Mouse (Mus musculus): ENCODE data around the gene Rexo2. TPM values are rescaled to one million over a fixed set of nuclear protein-coding genes. Genes with fewer than 3 reads are reported as not detected.

Rexo2 gene
- polyA plus RNA-seq, 1 experiment, result 483 TPM

GRCm38 (mm10) chr9:48432449-48432848, 48.0 kb downstream of the Rexo2 start:
- no peak for TF ChIP-seq GATA1 (IDR thresholded peaks at IDR 0.05; ENCODE audit: low read length)

GRCm38 (mm10) chr9:48427176-48427575, 53.2 kb downstream of the Rexo2 start:
- TF ChIP-seq GATA1 (IDR thresholded peaks at IDR 0.05; ENCODE audit: low read length), result no peak

GRCm38 (mm10) chr9:48423256-48423655, 57.2 kb downstream of the Rexo2 start:
- no peak for TF ChIP-seq GATA1 (IDR thresholded peaks at IDR 0.05; ENCODE audit: low read length)

- no peak for TF ChIP-seq GATA1 (IDR thresholded peaks at IDR 0.05; ENCODE audit: low read length)
Observed at GRCm38 (mm10) chr9:48422382-48422781, 58.0 kb downstream of the Rexo2 start.

- TF ChIP-seq GATA1 (IDR thresholded peaks at IDR 0.05; ENCODE audit: low read length), result no peak
Observed at GRCm38 (mm10) chr9:48421561-48421960, 58.9 kb downstream of the Rexo2 start.

- no peak for TF ChIP-seq GATA1 (IDR thresholded peaks at IDR 0.05; ENCODE audit: low read length)
Observed at GRCm38 (mm10) chr9:48421029-48421428, 59.4 kb downstream of the Rexo2 start.

GRCm38 (mm10) chr9:48420437-48420836, 60.0 kb downstream of the Rexo2 start:
- no peak for TF ChIP-seq GATA1 (IDR thresholded peaks at IDR 0.05; ENCODE audit: low read length)

- TF ChIP-seq GATA1 (IDR thresholded peaks at IDR 0.05; ENCODE audit: low read length), result no peak
Observed at GRCm38 (mm10) chr9:48418829-48419228, 61.6 kb downstream of the Rexo2 start.

Other genes starting within 250 kb of the Rexo2 start
- gene Nxpe2, start 127.2 kb downstream of the Rexo2 start, polyA plus RNA-seq (2012), result 0.59 and 1.2 TPM in 2 replicates
- 38.9 and 63.1 TPM in 2 replicates for gene Rbm7, start 14.7 kb upstream of the Rexo2 start, polyA plus RNA-seq (2012)
- 94.0 and 120 TPM in 2 replicates for gene Gm5617, start 14.8 kb upstream of the Rexo2 start, polyA plus RNA-seq (2012)
- gene Nnmt, start 124.5 kb upstream of the Rexo2 start, polyA plus RNA-seq (2012), result not detected in 2 replicates

Data from G1E-ER4 (cell line).